Mouse (Mus musculus) v-Abl transformed pro-B cells (cell line): Measurements from ENCODE around the gene Abhd2.

ENCODE experiments used
- in situ Hi-C, 2 experiments: fragments of 400-800 bp; cut with MboI; formaldehyde crosslinking; loops; one replicate each; pipeline ENCODE4 v1.15.1; 2025; ENCODE audit not compliant: unreplicated experiment in 2 of 2

Abhd2 gene

GRCm38 (mm10) chr7:79363370-79364043 is 90.5 kb downstream of the Abhd2 start:
- in situ Hi-C loops = loop anchor here (25.0 kb wide), 1 partner anchor 576 kb away; the partner anchor contains the start of genes Mrpl46 (in 2 of the 2) and Mrps11 (in 2 of the 2)

DNA sequence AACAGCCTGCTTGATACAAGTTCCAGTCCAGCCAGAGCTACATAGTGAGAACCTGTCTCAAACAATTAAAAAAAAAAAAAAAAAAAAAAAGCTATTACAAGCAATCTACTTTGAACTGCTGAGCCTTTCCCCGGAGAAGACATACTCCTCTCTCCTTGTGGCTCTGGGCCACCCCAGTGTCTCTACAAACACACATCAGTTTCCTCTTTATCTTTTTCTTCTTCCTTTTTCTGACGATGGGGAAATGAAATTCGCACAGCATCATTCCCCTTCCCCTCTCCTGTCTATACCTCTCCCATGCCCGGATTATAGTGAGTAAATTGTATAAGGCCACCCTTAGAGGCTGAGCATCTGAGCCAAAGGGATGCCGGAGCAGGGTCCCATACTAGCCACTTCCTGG is 95.7 kb downstream of the Abhd2 start:
- in situ Hi-C loops = loop anchor here (25.0 kb wide), 1 partner anchor 581 kb away; the partner anchor contains the start of genes Mrpl46 (in 2 of the 2) and Mrps11 (in 2 of the 2)

- in situ Hi-C loops = loop anchor here (25.0 kb wide), 1 partner anchor 582 kb away; the partner anchor contains the start of genes Mrpl46 (in 2 of the 2) and Mrps11 (in 2 of the 2)
Observed at GRCm38 (mm10) chr7:79369416-79369815, 96.4 kb downstream of the Abhd2 start.

DNA sequence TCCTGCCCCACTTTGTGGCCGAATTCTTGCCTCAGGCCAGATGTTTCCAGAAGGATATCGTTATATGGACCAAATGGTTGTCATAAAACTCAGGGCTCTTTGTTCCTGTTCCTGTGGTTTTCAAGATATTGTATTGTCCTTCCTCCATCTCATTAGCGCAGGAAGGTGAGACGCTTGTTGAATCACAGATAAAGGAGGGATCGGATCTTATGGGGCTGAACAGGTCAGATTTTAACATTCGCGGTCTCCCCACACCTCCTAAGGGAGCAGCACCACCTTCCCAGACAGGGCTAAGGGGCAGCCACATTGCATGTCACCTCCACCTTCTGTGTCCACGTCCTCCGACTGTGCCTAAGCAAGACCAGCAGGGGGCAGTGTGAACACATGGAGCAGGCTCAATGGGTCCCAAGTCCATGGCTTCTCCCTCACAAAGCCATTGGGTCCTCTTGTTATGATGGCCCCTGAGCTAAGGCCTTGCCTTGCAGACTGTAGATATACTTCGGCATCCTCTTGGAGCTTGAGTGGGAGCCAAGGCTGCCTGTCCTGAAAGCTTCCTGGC is 98.4 kb downstream of the Abhd2 start:
- in situ Hi-C loops = loop anchor here (5.0 to 25.0 kb wide), 4 partner anchors 101 to 584 kb away; partner anchors contain the start of genes Mrpl46 (in 2 of the 2), Mrps11 (in 2 of the 2) and Plin1 (in 1 of the 2)

- in situ Hi-C loops = loop anchor here (5.0 to 25.0 kb wide), 4 partner anchors 98 to 587 kb away; partner anchors contain the start of genes Mrpl46 (in 2 of the 2), Mrps11 (in 2 of the 2) and Plin1 (in 1 of the 2)
Observed at GRCm38 (mm10) chr7:79374017-79374416, 101.0 kb downstream of the Abhd2 start.

- in situ Hi-C loops = loop anchor here in 1 of 2 experiments (10.0 kb wide), 1 partner anchor 359 kb away; the partner anchor contains the start of gene Plin1
Observed at GRCm38 (mm10) chr7:79375594-79375993, 102.6 kb downstream of the Abhd2 start.

DNA sequence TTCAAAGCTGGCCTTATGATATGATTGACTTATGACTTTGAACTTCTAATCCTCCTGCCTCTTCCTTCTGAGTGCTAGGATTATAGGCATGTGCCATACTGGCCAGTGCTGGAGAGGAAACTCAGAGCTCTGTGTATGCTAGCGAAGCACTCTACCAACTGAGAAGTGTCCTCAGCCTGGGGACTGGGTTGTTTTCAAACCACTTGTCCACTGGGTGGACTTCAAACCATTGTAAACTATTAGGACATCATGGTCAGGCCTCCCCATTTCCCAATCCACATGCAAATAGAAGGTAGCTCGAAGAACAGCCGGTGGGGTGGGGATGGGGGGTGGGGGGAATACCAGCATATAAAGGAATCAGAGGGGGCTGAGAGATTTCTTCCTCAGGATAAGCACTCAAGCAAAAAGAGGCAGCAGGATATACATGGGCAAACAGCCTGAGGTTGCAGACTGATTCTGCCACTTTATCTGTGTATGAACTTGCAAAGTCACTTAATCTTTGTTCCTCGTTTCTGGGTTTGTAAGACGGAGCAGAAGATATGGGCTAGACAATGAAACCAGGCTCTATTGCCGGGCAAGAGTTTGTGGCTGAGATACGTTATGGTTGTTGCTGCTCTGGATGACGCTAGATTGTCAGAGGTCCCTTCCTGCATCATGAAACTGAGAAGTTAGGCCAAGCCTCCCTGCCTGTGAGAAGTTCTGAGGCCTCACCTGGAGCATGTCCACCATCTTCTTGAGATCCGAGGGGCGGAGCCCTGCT is 103.7 kb downstream of the Abhd2 start:
- in situ Hi-C loops = loop anchor here in 1 of 2 experiments (10.0 kb wide), 1 partner anchor 358 kb away; the partner anchor contains the start of gene Plin1

DNA sequence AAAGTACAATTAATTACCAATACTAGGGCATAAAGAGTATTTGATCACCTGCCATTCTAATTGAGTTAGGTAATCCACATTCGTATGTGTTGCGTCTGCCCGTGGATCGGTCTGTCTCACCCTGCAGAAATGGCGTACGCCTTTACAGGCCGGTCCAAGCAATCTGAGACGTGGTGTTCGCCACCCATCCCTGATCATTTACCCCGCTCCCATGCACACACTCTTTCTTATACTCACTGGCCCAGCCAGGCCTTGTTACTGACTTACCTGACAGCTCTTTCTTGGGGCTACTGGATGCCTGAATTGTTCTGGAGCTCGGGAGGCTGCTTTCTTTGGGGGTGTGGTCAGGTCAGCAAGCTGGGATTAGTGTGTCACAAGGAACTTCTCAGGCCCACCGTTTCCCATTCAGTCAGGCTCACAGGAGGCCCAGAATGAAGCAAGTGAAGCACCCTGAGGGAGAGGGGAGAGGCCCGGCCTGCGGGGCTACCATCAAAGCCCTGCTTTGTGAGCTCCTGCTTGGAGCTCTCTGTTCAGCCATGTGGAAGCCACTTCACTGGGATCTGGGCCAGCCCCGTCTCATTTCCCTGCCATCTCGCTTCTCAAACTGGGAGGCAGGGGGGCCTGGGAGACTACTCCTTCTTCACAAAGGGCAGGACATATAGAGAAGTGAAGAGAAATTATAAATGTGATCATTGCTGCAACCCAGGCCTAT is 113.6 kb downstream of the Abhd2 start, which contains the start of gene Rlbp1:
Rlbp1 (minus strand) TSS at position 627 of the 712 bp plus-strand sequence.
- in situ Hi-C loops = loop anchor here in 1 of 2 experiments (5.0 kb wide), 1 partner anchor 86 kb away; no protein-coding TSS in a partner anchor

DNA sequence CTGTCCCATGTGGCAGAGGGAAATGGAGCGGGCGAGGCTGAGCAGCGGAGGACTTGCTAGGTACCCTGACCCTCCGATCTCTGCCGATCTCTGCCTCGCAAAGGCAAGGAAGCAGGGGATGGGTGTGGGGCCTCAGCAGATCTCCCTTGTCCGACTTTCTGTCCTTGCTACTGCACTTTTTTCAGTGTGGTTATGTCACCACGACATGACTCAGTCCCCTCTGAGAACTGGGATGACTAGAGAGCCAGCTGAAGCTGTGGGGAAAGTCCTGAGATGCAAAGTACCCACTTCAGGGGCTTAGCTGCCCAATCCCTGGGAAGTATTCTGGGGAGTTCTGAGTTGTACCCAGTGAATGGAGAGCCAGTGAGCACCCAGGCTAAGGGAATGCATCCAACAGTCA is 114.1 kb downstream of the Abhd2 start:
- in situ Hi-C loops = loop anchor here in 1 of 2 experiments (5.0 kb wide), 1 partner anchor 85 kb away; no protein-coding TSS in a partner anchor

GRCm38 (mm10) chr7:79387991-79388390 is 115.0 kb downstream of the Abhd2 start:
- in situ Hi-C loops = loop anchor here in 1 of 2 experiments (5.0 kb wide), 1 partner anchor 84 kb away; no protein-coding TSS in a partner anchor

- in situ Hi-C loops = loop anchor here in 1 of 2 experiments (5.0 kb wide), 1 partner anchor 84 kb away; no protein-coding TSS in a partner anchor
Observed at GRCm38 (mm10) chr7:79388671-79389206, 115.7 kb downstream of the Abhd2 start.

- in situ Hi-C loops = loop anchor here in 1 of 2 experiments (10.0 kb wide), 1 partner anchor 75 kb away; the partner anchor contains the start of gene Polg
Observed at GRCm38 (mm10) chr7:79390141-79390708, 117.2 kb downstream of the Abhd2 start.

- in situ Hi-C loops = loop anchor here in 1 of 2 experiments (10.0 kb wide), 1 partner anchor 73 kb away; the partner anchor contains the start of gene Polg
Observed at GRCm38 (mm10) chr7:79391471-79391870, 118.5 kb downstream of the Abhd2 start.

DNA sequence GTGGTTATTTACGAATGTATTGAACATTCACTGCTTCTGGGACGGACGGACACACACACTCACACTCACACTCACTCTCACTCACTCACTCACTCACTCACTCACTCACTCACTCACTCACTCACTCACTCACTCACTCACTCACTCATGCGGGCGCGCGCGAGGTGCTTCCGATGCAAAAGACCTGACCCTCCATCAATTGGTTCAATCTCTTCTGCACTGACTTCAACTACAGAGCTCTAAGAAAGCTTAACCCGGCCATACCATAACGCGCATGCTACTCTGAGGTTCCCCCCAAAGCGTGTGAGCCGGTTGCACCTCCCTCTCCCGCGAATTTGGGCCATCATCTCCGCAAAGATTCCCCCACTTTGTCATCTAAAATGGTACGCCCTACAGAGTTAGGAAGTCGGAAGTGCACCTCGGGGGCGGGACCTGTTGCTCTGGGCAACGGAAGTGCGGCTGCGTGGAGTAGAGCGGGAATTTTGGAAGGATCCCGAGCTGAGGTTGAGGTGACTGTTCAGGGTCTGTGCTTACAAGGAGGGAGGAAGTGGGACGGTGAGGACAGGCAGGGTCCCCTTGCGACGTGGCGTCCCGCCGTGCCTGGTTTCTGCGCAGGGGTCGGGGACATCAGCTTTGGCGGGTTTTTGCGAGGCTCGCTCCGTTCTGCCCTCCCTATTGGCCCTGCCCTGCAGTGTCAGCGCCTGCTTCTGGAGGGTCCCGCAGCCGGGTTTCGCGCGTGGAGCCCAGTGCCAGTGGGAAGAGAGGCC is 119.1 kb downstream of the Abhd2 start, which contains the start of gene Fanci:
Fanci (plus strand) TSS at position 47 of the 767 bp plus-strand sequence.
- in situ Hi-C loops = loop anchor here in 1 of 2 experiments (10.0 kb wide), 1 partner anchor 73 kb away; the partner anchor contains the start of gene Polg

DNA sequence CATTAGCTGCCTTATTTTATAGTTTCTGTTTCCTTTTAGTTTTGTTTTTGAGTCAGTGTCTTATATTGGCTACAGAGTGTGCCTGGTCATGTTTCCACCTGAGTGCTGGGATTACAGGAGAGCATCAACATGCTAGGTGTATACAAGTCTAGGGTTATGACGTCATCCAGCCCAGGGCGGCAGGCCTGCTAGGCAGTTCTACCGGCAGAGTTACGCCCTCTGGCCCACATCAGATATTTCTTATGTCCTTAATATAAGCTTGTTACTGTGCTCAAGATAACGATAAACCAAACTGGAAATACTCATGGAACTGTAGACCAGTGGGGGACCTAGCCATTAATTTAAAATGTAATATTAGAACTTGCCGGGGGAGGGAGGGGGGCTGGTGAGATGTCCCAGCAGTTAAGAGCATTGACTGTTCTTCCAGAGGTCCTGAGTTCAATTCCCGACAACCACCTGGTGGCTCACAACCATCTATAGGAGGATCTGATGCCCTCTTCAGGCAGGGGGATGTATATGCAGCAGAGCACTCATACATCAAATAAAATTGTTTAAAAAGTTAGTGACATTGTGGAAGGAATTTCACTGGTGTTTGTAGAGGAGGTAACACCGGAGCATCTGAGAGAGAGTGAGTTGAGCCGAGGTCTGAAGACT is 120.0 kb downstream of the Abhd2 start:
- in situ Hi-C loops = loop anchor here in 1 of 2 experiments (10.0 kb wide), 1 partner anchor 72 kb away; the partner anchor contains the start of gene Polg

GRCm38 (mm10) chr7:79393924-79394323 is 120.9 kb downstream of the Abhd2 start:
- in situ Hi-C loops = loop anchor here in 1 of 2 experiments (10.0 kb wide), 1 partner anchor 71 kb away; the partner anchor contains the start of gene Polg

DNA sequence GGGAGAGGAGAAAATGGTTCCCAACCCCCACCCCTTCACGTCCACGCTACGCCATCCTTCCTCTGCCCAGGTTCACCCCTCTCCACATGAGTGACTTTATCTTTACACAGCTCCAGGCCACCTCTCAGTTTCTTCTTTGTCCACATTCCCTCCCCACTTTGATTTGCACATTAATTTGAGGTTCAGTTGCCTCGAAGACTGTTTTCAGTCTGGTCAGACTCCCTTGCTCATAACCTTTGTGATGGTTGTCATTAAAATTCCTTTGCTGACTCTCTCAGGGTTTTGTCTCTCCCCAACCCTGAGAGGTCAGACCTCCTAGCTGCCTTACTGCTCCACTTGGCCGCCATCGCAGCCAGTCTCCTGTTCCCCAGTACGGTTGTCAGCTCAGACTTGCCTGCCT is 121.7 kb downstream of the Abhd2 start:
- in situ Hi-C loops = loop anchor here in 1 of 2 experiments (10.0 kb wide), 1 partner anchor 70 kb away; the partner anchor contains the start of gene Polg
